Mouse (Mus musculus): ENCODE results near the gene Iqub.

Gene Iqub

DNA sequence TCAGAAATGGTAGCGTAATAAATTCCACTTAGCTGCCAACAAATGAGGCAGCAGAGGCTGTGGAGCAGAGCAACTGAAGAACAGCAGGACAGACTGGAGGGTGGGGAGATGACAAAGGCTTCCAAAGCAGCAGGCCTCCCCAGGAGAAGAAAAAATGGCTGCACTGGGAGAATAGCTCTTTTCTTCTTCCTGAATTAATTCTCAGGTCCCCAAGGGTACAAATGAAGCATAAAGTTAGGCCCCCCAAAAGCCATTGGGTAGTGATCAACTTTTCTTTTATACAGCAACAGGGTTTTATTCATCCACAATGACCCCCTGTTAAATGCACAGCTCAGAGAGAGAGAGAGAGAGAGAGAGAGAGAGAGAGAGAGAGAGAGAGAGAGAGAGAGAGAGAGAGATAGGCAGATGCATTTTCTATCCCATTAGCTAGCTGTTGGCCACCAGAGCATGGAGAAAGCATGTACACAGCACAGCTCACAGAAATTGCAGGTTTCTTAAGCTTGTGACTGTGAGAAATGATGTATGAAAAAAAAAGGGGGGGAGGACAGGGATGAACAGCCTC lies 44.2 kb downstream of the Iqub start:
- DNase-seq (ENCODE audit: low read depth, low spot score), result peak; percentile 76

DNA sequence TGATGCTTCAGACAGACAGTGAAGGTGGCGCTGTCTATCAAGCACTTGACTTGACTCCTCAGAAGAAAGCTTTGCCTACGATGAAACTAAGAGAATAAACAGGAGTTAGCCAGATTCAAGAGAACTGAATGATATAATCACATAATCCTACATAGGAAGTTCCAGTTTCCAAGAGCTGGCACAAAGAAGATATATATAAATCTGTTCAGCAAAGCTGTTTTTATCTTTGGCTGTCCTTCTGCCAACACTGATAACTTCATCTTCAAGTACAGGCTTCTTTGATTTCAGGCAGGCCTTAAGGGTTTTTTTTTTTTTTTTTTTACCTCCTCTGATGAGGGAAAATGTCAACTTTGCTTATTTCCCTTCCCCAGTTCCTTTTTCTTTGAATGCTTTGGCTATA lies 44.7 kb downstream of the Iqub start:
- peak; percentile 75 for DNase-seq (ENCODE audit: low read depth, low spot score)

DNA sequence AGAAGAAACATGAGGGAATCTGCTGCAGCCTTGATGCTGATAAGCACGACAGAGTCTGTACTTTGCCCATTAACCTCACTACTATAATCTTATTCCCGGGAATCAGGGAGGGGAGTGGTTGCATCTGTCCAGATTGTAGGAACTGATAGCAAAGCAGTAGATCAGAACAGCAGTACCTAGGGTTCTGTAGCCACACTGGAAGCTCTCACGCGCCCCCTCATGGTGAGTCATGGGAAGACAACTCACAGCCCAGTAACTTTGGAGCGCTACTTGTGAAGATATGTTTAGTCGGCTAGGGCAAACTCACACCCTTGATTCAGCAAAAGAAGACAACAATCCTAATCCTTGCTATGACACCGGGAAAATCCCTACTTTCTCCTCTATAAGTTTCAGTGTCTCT lies 58.8 kb downstream of the Iqub start:
- peak; percentile 85 for DNase-seq (ENCODE audit: low read depth, low spot score)

GRCm38 (mm10) chr6:24451026-24451821 lies 63.6 kb downstream of the Iqub start:
- no peak for DNase-seq (ENCODE audit: low read depth, low spot score)

DNA sequence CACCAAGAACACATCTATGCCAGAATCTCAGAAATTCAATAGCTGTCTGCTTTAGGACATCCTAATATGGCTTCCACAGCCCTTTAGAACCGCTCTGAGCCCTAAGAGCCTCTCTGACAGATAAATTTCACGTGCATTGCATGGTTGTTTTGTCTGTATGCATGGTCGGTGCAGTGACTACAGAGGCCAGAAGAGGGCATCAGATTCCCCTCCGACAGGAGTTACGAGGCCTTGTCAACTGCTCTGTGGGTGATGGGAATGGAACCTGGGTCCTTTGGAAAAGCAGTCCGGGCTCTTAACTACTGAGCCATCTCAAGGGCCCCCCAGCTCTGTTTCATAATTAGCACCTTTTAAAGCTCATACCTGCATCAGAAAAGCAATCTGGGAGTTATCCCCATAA lies 64.6 kb downstream of the Iqub start:
- DNase-seq (ENCODE audit: low read depth, low spot score), result no peak

- DNase-seq (ENCODE audit: low read depth, low spot score), result peak; percentile 62
These were observed 98.8 kb downstream of the Iqub start for GRCm38 (mm10) chr6:24416056-24416455.

- peak; percentile 36 for DNase-seq (ENCODE audit: low read depth, low spot score)
These were observed 99.4 kb downstream of the Iqub start for GRCm38 (mm10) chr6:24415500-24415899.

DNA sequence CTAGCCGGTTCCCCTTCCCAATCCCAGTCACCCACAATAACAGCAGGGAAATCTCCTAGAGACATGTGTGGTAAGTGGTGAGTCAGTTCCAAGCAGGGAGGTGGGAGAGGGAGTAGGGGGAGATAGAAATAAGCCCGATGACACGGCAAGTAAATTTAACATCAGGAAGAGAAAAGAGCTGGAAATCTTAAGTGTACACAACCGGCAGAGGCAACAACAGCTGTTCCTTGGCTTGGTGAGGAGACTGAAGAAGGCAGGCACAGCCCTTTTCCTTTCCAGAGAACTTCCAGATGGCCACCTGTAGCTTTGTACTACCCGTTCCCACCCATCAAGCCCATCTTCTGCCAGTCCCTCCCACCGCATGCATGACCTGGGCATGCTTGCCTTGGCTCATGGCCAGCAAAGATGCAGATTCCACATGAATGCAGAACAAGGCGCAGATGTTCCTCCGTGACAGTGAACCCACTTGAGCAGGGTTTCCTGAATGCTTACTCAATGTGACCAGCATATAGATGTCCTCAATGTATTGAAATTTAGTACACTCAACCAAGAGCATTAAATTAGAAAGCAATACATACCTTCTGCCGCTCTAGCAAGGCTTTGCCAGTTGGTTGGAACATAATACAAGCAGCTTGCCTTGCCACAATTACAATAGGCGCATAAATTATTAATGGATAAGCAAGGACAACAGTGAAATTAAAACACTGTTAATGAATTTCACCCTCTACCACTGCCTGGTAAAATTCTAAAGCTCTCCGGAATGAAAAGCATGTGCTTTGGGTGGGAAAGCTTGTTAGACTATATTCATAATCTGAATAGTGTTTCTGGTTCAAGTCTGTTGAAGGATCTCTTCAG lies 106.1 kb downstream of the Iqub start:
- DNase-seq (ENCODE audit: low read depth, low spot score), result peak; percentile 87

DNA sequence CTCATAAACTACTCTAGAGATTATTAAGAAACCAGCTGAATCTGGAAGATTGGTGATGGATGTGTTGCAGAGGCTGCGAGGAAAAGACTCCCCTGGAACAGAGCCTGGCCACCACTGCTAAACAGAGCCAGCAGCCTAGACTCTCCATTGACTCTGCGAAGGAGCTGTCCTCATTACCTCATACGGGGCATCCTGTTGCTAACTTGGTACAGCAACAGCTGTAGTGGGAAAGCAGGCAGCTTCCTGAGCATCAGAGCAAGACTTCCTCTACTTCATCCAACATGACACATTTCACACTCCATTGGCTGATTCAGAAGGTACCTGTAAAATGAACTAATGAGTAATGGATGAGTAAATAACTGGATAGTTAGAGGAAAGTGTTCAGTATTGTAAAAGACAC lies 107.1 kb downstream of the Iqub start:
- peak; percentile 45 for DNase-seq (ENCODE audit: low read depth, low spot score)

DNA sequence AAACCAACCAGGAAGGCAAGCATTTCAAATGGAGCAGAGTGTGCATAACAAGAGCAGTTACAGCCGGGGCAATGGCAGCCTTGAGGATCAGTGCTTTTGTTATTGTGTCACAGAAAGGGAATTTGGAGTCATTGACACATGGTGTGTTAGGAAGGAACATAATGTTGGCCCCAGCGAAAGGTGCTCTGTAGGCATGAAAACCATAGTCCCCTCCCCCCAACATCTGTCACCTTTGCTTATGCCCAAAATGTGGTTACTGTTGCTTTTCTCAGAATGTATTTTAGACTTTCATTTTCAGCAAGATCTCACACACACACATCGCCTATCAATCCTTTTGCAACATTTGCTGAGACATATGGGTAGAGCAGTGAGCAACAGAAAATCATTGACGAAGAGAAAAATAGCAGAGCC lies 117.6 kb downstream of the Iqub start:
- peak; percentile 89 for DNase-seq (ENCODE audit: low read depth, low spot score)

Measured in brain, adult 2 months (tissue).